Mouse (Mus musculus): ENCODE data around the gene 1700025C18Rik.
A peak's percentile ranks its signal among the peaks of the same experiment; 100 is the strongest.

DNA sequence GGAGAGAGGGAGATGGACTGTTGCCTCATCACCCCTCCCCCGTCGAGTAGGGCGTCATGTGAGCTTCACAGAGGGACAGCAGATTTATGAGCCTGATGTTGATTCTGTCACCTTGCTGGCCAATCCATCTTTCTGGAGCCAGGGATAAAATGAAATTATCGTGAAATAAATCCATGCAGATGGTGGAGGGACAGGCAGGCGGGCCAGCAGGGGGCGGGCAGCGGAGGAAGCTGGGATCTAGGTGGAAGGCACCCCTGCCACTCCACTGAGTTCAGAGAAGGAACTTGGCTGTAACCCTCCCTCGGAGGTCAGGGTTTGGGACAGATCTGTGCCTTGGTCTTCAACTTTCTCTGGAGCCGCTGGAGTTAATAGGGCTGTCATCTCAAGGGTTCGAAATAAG lies 11.9 kb downstream of the 1700025C18Rik start:
- TF ChIP-seq POLR2A (IDR thresholded peaks at IDR 0.05; ENCODE audit: control insufficient read depth in 1 of 2, insufficient read depth in 1 of 2, low read depth in 1 of 2, low read length in 2 of 2, poor library complexity in 1 of 2): no peak
- no peak for TF ChIP-seq MAX (IDR thresholded peaks at IDR 0.05; ENCODE audit: low read length)
- TF ChIP-seq RCOR1 (IDR thresholded peaks at IDR 0.05; ENCODE audit: low read depth, low read length): no peak
- TF ChIP-seq CTCF (IDR thresholded peaks at IDR 0.05 in 2 of 3, conservative IDR thresholded peaks at IDR 0.05 in 1 of 3; ENCODE audit: control insufficient read depth in 1 of 3, insufficient read depth in 1 of 3, low read depth in 2 of 3, low read length in 3 of 3, poor library complexity in 1 of 3, severe bottlenecking in 1 of 3): peak in 2 of 3 experiments; percentile 35 to 47; a peak in 4 of 6 replicates
- TF ChIP-seq USF2 (IDR thresholded peaks at IDR 0.05; ENCODE audit: borderline replicate concordance in 1 of 2, insufficient read depth in 1 of 2, low read depth in 1 of 2, low read length in 2 of 2): no peak
- TF ChIP-seq SIN3A (IDR thresholded peaks at IDR 0.05; ENCODE audit: low read length): no peak
- no peak for TF ChIP-seq E2F4 (IDR thresholded peaks at IDR 0.05; ENCODE audit: borderline replicate concordance, low read depth, low read length)
- TF ChIP-seq ZMIZ1 (IDR thresholded peaks at IDR 0.05; ENCODE audit: low read depth, low read length): no peak
- no peak for TF ChIP-seq MEF2A (IDR thresholded peaks at IDR 0.05; ENCODE audit: extremely low read depth, insufficient replicate concordance, low read depth, low read length, poor library complexity, severe bottlenecking)
- no peak for TF ChIP-seq GABPA (IDR thresholded peaks at IDR 0.05; ENCODE audit: low read depth, low read length)
- no peak for TF ChIP-seq UBTF (IDR thresholded peaks at IDR 0.05; ENCODE audit: borderline replicate concordance, insufficient read depth, low read depth, low read length)

Data from MEL (cell line).